Mouse (Mus musculus): ENCODE data around the gene Ssbp2.

The Ssbp2 gene

GRCm38 (mm10) chr13:91461711-91462351, 1.7 kb downstream of the Ssbp2 start:
- DNase-seq (ENCODE audit: low spot score), result no peak

GRCm38 (mm10) chr13:91462395-91462794, 2.3 kb downstream of the Ssbp2 start:
- DNase-seq (ENCODE audit: low spot score), result no peak

GRCm38 (mm10) chr13:91462893-91463481, 2.9 kb downstream of the Ssbp2 start:
- DNase-seq (ENCODE audit: low spot score), result no peak

GRCm38 (mm10) chr13:91465002-91465715, 5.1 kb downstream of the Ssbp2 start:
- no peak for DNase-seq (ENCODE audit: low spot score)

- no peak for DNase-seq (ENCODE audit: low spot score)
Measured at GRCm38 (mm10) chr13:91471566-91471965, 11.5 kb downstream of the Ssbp2 start.

GRCm38 (mm10) chr13:91471980-91472379, 11.9 kb downstream of the Ssbp2 start:
- DNase-seq (ENCODE audit: low spot score), result no peak

GRCm38 (mm10) chr13:91473527-91473926, 13.4 kb downstream of the Ssbp2 start:
- no peak for DNase-seq (ENCODE audit: low spot score)

GRCm38 (mm10) chr13:91474027-91474426, 13.9 kb downstream of the Ssbp2 start:
- no peak for DNase-seq (ENCODE audit: low spot score)

- DNase-seq (ENCODE audit: low spot score), result no peak
Measured at GRCm38 (mm10) chr13:91475888-91476287, 15.8 kb downstream of the Ssbp2 start.

- DNase-seq (ENCODE audit: low spot score), result no peak
Measured at GRCm38 (mm10) chr13:91476596-91477100, 16.6 kb downstream of the Ssbp2 start.

- no peak for DNase-seq (ENCODE audit: low spot score)
Measured at GRCm38 (mm10) chr13:91478011-91478410, 17.9 kb downstream of the Ssbp2 start.

- DNase-seq (ENCODE audit: low spot score), result no peak
Measured at GRCm38 (mm10) chr13:91484303-91484702, 24.2 kb downstream of the Ssbp2 start.

- no peak for DNase-seq (ENCODE audit: low spot score)
Measured at GRCm38 (mm10) chr13:91492133-91492532, 32.0 kb downstream of the Ssbp2 start.

- no peak for DNase-seq (ENCODE audit: low spot score)
Measured at GRCm38 (mm10) chr13:91497055-91497454, 37.0 kb downstream of the Ssbp2 start.

GRCm38 (mm10) chr13:91501735-91502134, 41.7 kb downstream of the Ssbp2 start:
- DNase-seq (ENCODE audit: low spot score), result no peak

- DNase-seq (ENCODE audit: low spot score), result no peak
Measured at GRCm38 (mm10) chr13:91502642-91503373, 42.7 kb downstream of the Ssbp2 start.

- no peak for DNase-seq (ENCODE audit: low spot score)
Measured at GRCm38 (mm10) chr13:91508991-91509390, 48.9 kb downstream of the Ssbp2 start.

GRCm38 (mm10) chr13:91509467-91509866, 49.4 kb downstream of the Ssbp2 start:
- no peak for DNase-seq (ENCODE audit: low spot score)

- DNase-seq (ENCODE audit: low spot score), result no peak
Measured at GRCm38 (mm10) chr13:91514979-91515378, 54.9 kb downstream of the Ssbp2 start.

- DNase-seq (ENCODE audit: low spot score), result no peak
Measured at GRCm38 (mm10) chr13:91520073-91520750, 60.1 kb downstream of the Ssbp2 start.

GRCm38 (mm10) chr13:91520968-91521367, 60.9 kb downstream of the Ssbp2 start:
- no peak for DNase-seq (ENCODE audit: low spot score)

- no peak for DNase-seq (ENCODE audit: low spot score)
Measured at GRCm38 (mm10) chr13:91526058-91526457, 66.0 kb downstream of the Ssbp2 start.

Measured in yolk sac, embryonic 10.5 days (tissue).